Mouse (Mus musculus) c-Kit-negative CD71-positive TER-119-positive erythroid progenitor cells, embryonic 14.5 days (primary cell): ENCODE measurements around the gene Hist1h2bb.

Experiments
- DNase-seq: peaks from one replicate; pipeline ENCODE4 v3.0.0-alpha.2; 2013; ENCODE audit warnings: low read depth, low spot score

The Hist1h2bb gene

DNA sequence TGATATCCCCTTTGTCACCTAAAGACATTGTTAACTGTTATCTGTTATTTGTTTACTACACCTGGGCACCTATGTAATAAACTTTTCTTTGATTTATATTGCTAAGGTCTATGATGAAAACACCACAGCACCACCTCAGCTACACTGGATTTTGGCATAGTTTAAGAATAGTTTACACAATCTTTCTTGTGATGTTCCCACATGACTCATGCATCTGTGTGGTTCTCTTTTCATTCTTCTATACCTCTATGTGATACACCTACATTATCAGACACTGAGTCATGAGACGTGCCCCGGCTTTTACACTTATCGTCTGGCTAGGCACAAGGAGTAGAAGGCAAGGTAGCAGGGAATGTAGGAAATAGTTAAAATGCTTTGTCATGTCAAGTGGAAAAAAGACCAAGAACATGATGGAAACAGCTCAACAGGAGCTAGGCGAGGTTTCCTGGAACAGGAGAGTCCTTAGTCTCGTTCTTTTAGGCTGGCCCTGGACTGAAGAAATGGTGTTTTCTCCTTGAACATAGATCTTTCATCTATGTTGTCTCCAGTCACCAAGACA lies 3.1 kb downstream of the Hist1h2bb start:
- peak; percentile 42 for DNase-seq

DNA sequence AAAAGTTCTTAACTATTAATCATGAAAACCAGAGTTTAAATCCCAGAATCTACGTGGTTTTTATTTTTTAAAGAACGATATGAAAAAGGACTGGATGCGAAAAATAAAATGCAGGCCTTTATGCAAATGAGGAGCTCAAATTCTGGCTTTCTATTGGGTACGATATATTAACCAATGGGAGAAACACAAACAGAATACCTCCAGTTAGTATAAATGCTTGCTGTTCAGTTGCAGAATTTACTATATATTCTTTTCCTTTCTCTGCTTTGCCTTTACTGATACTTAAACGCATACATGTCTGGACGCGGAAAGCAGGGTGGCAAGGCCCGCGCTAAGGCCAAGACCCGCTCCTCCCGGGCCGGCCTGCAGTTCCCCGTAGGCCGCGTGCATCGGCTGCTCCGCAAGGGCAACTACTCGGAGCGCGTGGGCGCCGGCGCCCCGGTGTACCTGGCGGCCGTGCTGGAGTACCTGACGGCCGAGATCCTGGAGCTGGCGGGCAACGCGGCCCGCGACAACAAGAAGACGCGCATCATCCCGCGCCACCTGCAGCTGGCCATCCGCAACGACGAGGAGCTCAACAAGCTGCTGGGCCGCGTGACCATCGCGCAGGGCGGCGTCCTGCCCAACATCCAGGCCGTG lies 4.4 kb downstream of the Hist1h2bb start, which contains the start of gene Hist1h2ab:
Gene Hist1h2ab (plus strand): TSS at position 288 of the 639 bp plus-strand sequence.
- peak; percentile 85 for DNase-seq

DNA sequence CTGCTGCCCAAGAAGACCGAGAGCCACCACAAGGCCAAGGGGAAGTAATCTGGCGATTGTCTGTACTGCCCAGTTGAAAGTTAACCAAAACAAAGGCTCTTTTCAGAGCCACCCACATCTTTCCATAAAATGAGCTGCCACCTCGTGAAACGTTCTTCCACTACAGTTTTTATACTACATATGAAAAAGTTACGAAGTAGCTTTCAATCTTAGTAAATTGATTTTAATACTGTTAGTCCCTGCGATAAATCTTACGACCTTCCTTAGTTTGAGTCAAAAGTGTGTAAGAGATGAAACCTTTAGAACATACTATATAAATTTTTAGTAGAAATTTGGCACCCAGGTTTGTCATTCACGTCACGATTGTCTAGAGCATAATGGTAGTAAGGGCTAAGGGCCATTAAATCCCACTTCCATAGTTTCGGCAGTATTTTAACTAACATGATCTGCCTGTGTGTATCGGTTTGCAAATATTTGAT lies 5.0 kb downstream of the Hist1h2bb start:
- DNase-seq, result peak; percentile 64

DNA sequence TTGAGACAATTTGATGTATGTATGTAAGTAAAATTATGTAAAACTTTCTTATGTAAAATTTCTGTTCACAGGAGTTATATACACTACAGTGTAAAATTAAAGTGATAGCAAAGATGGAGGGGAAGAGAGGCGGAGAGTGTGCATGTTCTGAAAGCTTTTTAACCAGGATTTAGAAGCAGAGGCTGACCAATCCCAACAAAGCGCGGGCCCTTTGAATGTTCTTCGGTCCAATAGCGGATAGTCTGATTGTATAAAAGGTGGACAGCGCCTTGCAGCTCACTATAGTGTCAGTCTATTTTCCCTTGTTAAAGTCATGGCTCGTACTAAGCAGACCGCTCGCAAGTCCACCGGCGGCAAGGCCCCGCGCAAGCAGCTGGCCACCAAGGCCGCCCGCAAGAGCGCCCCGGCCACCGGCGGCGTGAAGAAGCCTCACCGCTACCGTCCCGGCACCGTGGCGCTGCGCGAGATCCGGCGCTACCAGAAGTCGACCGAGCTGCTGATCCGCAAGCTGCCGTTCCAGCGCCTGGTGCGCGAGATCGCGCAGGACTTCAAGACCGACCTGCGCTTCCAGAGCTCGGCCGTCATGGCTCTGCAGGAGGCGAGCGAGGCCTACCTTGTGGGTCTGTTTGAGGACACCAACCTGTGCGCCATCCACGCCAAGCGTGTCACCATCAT lies 5.7 kb downstream of the Hist1h2bb start, which contains the start of gene Hist1h3b:
Gene Hist1h3b (plus strand): TSS at position 201 of the 675 bp plus-strand sequence.
- peak; percentile 96 for DNase-seq

- DNase-seq, result peak; percentile 50
Observed at GRCm38 (mm10) chr13:23752742-23753172, 6.2 kb downstream of the Hist1h2bb start.

GRCm38 (mm10) chr13:23753314-23754078 lies 7.0 kb downstream of the Hist1h2bb start:
- peak; percentile 40 for DNase-seq

- DNase-seq, result no peak
Observed at GRCm38 (mm10) chr13:23755000-23755399, 8.5 kb downstream of the Hist1h2bb start.

GRCm38 (mm10) chr13:23756790-23757189 lies 10.3 kb downstream of the Hist1h2bb start, which contains the start of gene Hist1h4b:
TSS of gene Hist1h4b (plus strand) at chr13:23757013.
- DNase-seq, result peak; percentile 97

- peak; percentile 62 for DNase-seq
Observed at GRCm38 (mm10) chr13:23757211-23757773, 10.8 kb downstream of the Hist1h2bb start.

GRCm38 (mm10) chr13:23757921-23758320 lies 11.4 kb downstream of the Hist1h2bb start:
- DNase-seq, result no peak

DNA sequence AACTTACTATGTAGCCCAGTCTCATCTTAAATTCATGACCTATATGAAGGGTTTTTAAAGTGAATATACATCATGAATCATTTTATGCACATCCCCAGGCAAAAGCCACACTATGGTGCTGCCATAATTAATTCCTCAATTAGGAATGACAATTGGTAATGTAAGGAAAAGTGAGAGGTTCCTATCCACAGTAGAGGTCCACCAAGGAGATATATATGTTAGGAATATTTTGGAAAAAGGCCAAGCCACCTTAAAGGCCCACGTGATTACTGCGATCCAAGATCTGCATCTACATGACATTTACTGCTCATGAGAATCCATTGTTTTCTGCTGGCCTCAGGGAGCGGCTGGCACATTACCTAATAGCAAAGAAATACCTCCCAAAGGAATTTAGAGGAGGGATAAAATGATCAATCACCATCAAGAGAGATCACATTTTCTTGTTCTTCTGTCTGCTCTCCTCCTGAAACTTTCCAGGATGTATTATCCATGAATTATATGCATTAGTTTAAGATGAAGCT lies 12.8 kb downstream of the Hist1h2bb start:
- DNase-seq, result no peak

DNA sequence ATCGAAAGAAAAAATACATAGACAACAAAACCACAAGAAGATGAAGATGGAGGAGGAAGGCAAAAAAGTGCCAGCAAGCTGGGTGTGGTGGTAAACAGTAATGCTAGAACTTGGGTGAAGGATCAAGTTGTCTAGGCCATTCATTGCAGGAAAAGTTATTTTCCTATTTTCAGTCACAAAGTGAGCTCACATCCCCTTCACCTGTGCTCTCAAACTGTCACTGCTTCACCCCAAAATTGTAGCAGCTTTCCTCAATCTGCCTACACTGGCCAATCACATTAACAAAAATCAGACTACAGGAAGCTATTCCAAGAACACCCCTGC lies 13.3 kb downstream of the Hist1h2bb start:
- DNase-seq, result no peak

DNA sequence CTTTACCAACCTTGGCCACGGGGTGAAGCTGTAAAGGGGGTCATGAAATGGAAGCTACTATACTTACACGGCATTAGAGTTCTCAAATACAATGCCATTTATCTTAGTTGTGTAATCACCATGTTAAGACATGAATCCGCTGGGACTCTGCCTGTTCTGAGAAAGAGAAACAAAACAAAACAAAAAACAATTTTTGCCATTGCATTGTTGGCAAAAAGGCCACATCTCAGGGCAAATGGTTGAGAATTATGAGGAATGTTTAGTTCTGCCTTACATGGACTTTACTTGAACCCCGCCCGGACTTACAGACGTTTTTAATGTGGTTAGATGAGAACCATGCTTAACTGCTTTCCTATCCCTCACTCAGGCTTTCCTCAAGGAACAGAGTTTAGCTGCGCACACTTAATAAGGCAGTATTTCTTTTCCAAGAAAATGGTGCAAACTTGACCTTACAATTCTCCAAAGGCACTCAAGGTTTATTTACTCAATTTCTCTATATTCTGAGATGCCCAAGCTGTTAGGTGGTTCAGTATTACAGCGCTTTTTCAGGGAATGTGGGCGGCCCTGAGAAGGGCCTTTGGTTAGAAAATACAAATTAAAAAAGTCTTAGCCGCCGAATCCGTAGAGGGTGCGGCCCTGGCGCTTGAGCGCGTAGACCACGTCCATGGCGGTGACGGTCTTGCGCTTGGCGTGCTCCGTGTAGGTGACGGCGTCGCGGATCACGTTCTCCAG lies 13.9 kb downstream of the Hist1h2bb start:
- peak; percentile 50 for DNase-seq

- DNase-seq, result peak; percentile 99
Observed at GRCm38 (mm10) chr13:23760972-23761864, 14.7 kb downstream of the Hist1h2bb start, which contains the start of gene Hist1h4a. TSS of gene Hist1h4a (minus strand) at chr13:23761230.

- peak; percentile 86 for DNase-seq
Observed at GRCm38 (mm10) chr13:23761871-23762821, 15.6 kb downstream of the Hist1h2bb start, which contains the start of gene Hist1h3a. TSS of gene Hist1h3a (minus strand) at chr13:23762386.

- no peak for DNase-seq
Observed at GRCm38 (mm10) chr13:23763242-23763585, 16.7 kb downstream of the Hist1h2bb start.

DNA sequence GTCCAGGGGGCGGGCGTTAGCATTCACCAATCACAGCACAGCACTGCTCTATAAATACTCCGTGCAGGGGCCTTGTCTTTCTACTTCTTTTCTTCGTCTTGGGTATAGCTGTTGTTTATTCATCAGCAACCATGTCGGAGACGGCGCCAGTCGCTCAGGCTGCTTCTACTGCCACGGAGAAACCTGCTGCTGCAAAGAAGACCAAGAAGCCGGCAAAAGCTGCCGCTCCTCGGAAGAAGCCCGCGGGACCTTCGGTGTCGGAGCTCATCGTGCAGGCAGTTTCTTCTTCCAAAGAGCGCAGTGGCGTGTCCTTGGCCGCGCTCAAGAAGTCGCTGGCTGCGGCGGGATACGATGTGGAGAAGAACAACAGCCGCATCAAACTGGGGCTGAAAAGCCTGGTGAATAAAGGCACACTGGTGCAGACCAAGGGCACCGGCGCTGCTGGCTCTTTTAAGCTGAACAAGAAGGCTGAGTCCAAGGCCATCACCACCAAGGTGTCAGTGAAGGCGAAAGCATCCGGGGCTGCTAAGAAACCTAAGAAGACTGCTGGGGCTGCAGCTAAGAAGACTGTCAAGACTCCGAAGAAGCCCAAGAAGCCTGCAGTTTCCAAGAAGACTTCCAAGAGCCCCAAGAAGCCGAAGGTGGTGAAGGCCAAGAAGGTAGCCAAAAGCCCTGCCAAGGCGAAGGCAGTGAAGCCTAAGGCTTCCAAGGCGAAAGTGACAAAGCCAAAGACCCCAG lies 17.2 kb downstream of the Hist1h2bb start, which contains the start of gene Hist1h1a:
Gene Hist1h1a (plus strand): TSS at position 81 of the 738 bp plus-strand sequence.
- peak; percentile 92 for DNase-seq
